Mouse (Mus musculus): Measurements from ENCODE around the gene Hoxd12. TPM values are rescaled to one million over a fixed set of nuclear protein-coding genes. Genes with fewer than 3 reads are reported as not detected.

Hoxd12 gene
- total and polyA plus RNA-seq, 3 experiments = not detected

GRCm38 (mm10) chr2:74661685-74662084 lies 13.1 kb upstream of the Hoxd12 start (continued):
- TF ChIP-seq ZNF384 (IDR thresholded peaks at IDR 0.05; ENCODE audit: low read depth, low read length) = no peak
- TF ChIP-seq GABPA (IDR thresholded peaks at IDR 0.05; ENCODE audit: low read depth, low read length) = no peak
- TF ChIP-seq ZC3H11A (IDR thresholded peaks at IDR 0.05; ENCODE audit: low read depth, low read length) = peak; percentile 80
- no peak for TF ChIP-seq MAX (IDR thresholded peaks at IDR 0.05; ENCODE audit: low read length)

- no peaks in the 10 kb centered on the region for H3K36me3 ChIP-seq (ENCODE audit: control insufficient read depth in 1 of 2, insufficient read depth in 2 of 2, low read length in 2 of 2)
- H3K9ac ChIP-seq (ENCODE audit: control insufficient read depth, low read depth, low read length, poor library complexity, severe bottlenecking) = peak overlapping the region; percentile 42
- H3K27ac ChIP-seq (ENCODE audit: control insufficient read depth, low read depth, low read length) = no peak overlapping the region
- no peaks in the 10 kb centered on the region for H3K4me1 ChIP-seq (ENCODE audit: control insufficient read depth in 1 of 2, insufficient read depth in 2 of 2, low read length in 2 of 2)
- H3K27me3 ChIP-seq (ENCODE audit: control insufficient read depth in 1 of 2, insufficient read depth in 2 of 2, low read length in 2 of 2) = no peaks in the 10 kb centered on the region
- peak overlapping the region; percentile 68 to 84 for H3K4me3 ChIP-seq (ENCODE audit: control insufficient read depth in 1 of 2, insufficient read depth in 1 of 2, low read depth in 2 of 2, low read length in 2 of 2)
- peak; percentile 81 for DNase-seq (ENCODE audit: low read depth, low spot score)
- TF ChIP-seq POLR2A (IDR thresholded peaks at IDR 0.05; ENCODE audit: control insufficient read depth in 1 of 2, insufficient read depth in 1 of 2, low read depth in 1 of 2, low read length in 2 of 2, poor library complexity in 1 of 2) = no peak
- TF ChIP-seq NRF1 (IDR thresholded peaks at IDR 0.05; ENCODE audit: insufficient read depth, low read depth, low read length, poor library complexity, severe bottlenecking) = no peak
- TF ChIP-seq ZNF384 (IDR thresholded peaks at IDR 0.05; ENCODE audit: low read depth, low read length) = 0 out of 2 replicates have a peak, but pooled peaks have one; percentile 15
- peak; percentile 77 for TF ChIP-seq ZC3H11A (IDR thresholded peaks at IDR 0.05; ENCODE audit: low read depth, low read length)
- TF ChIP-seq TAL1 (IDR thresholded peaks at IDR 0.05; ENCODE audit: low read length) = no peak
- TF ChIP-seq RAD21 (IDR thresholded peaks at IDR 0.05; ENCODE audit: low read depth, low read length) = peak; percentile 95
- no peak for TF ChIP-seq TCF12 (IDR thresholded peaks at IDR 0.05; ENCODE audit: low read depth, low read length)
- TF ChIP-seq CHD1 (IDR thresholded peaks at IDR 0.05; ENCODE audit: low read depth, low read length) = no peak
- TF ChIP-seq SMC3 (IDR thresholded peaks at IDR 0.05; ENCODE audit: low read depth, low read length) = peak; percentile 91
- peak; percentile 80 to 91 (median 89) for TF ChIP-seq CTCF (IDR thresholded peaks at IDR 0.05 in 2 of 3, conservative IDR thresholded peaks at IDR 0.05 in 1 of 3; ENCODE audit: control insufficient read depth in 1 of 3, insufficient read depth in 1 of 3, low read depth in 2 of 3, low read length in 3 of 3, poor library complexity in 1 of 3, severe bottlenecking in 1 of 3)
- no peak for TF ChIP-seq JUND (IDR thresholded peaks at IDR 0.05; ENCODE audit: low read depth, low read length)
- peak; percentile 57 for TF ChIP-seq GATA1 (IDR thresholded peaks at IDR 0.05; ENCODE audit: low read depth, low read length)
- no peak for TF ChIP-seq NELFE (IDR thresholded peaks at IDR 0.05; ENCODE audit: low read depth, low read length)
- H3K79me2 ChIP-seq (ENCODE audit: control insufficient read depth, insufficient read depth, low read length, poor library complexity) = no peaks in the 10 kb centered on the region
- H3K9me3 ChIP-seq (replicated peaks; ENCODE audit: insufficient read depth, low read length) = no peaks in the 10 kb centered on the region
Observed at GRCm38 (mm10) chr2:74663291-74663925, 11.4 kb upstream of the Hoxd12 start.

- Histone ChIP-seq H3K9me3 (replicated peaks; ENCODE audit: insufficient read depth, low read length) (no peaks in the 10 kb centered on the region), H3K27me3 (ENCODE audit: control insufficient read depth in 1 of 2, insufficient read depth in 2 of 2, low read length in 2 of 2) (no peaks in the 10 kb centered on the region), H3K36me3 (ENCODE audit: control insufficient read depth in 1 of 2, insufficient read depth in 2 of 2, low read length in 2 of 2) (no peaks in the 10 kb centered on the region), H3K9ac (ENCODE audit: control insufficient read depth, low read depth, low read length, poor library complexity, severe bottlenecking) (no peak overlapping the region), H3K4me1 (ENCODE audit: control insufficient read depth in 1 of 2, insufficient read depth in 2 of 2, low read length in 2 of 2) (no peaks in the 10 kb centered on the region), H3K79me2 (ENCODE audit: control insufficient read depth, insufficient read depth, low read length, poor library complexity) (no peaks in the 10 kb centered on the region), H3K27ac (ENCODE audit: control insufficient read depth, low read depth, low read length) (no peak overlapping the region), H3K4me3 (ENCODE audit: control insufficient read depth in 1 of 2, insufficient read depth in 1 of 2, low read depth in 2 of 2, low read length in 2 of 2) (no peak overlapping the region)
- DNase-seq (ENCODE audit: low read depth, low spot score) = no peak
- TF ChIP-seq CHD2 (IDR thresholded peaks at IDR 0.05; ENCODE audit: low read length) (no peak), POLR2AphosphoS2 (IDR thresholded peaks at IDR 0.05; ENCODE audit: low read length) (no peak), MAZ (IDR thresholded peaks at IDR 0.05; ENCODE audit: low read depth, low read length) (no peak), JUND (IDR thresholded peaks at IDR 0.05; ENCODE audit: low read depth, low read length) (no peak), SIN3A (IDR thresholded peaks at IDR 0.05; ENCODE audit: low read length) (no peak), USF2 (IDR thresholded peaks at IDR 0.05; ENCODE audit: borderline replicate concordance in 1 of 2, insufficient read depth in 1 of 2, low read depth in 1 of 2, low read length in 2 of 2) (no peak), NELFE (IDR thresholded peaks at IDR 0.05; ENCODE audit: low read depth, low read length) (no peak), RCOR1 (IDR thresholded peaks at IDR 0.05; ENCODE audit: low read depth, low read length) (no peak)
Observed at GRCm38 (mm10) chr2:74666411-74666810, 8.4 kb upstream of the Hoxd12 start.
